Mouse (Mus musculus) kidney, adult 2 months (tissue): ENCODE measurements around the gene Carmil3.

Source experiments
- CTCF ChIP-seq: fragments of 200-500 bp; conservative IDR thresholded peaks from 2 replicates; pipeline ENCODE4 v1.5.1; 2011; ENCODE audit warnings: low read depth, mild to moderate bottlenecking, control low read depth, low read length, moderate library complexity, mixed read lengths; ENCODE audit not compliant: insufficient read depth, insufficient read length
- POLR2A ChIP-seq: fragments of 200-500 bp; IDR thresholded peaks from one replicate; pipeline ENCODE4 v1.6.1; 2011; ENCODE audit warnings: low read depth, low read length, control low read depth

DNA sequence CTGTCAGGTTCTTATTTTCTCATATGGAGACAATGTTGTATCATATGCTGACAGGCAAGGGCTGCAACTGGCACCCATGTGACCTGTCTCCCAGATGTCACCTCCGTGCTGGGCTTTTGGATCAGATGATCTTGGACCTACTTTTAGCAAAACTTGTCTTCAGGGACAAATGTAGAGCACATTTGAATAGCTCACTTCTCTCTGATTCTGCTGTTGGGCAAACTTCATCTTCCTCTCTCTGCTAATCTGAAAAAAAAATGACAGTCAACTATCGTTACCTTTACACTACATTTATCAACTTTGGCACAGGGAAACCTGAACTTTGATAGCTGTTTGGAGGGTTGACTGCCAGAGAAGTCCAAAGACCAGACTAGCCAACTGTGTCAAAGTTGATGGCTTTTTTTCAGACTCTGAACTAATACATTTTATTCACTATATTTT is 22.1 kb upstream of the Carmil3 start:
- TF ChIP-seq POLR2A (no peak), CTCF (no peak)
